In the genomic region with DNA sequence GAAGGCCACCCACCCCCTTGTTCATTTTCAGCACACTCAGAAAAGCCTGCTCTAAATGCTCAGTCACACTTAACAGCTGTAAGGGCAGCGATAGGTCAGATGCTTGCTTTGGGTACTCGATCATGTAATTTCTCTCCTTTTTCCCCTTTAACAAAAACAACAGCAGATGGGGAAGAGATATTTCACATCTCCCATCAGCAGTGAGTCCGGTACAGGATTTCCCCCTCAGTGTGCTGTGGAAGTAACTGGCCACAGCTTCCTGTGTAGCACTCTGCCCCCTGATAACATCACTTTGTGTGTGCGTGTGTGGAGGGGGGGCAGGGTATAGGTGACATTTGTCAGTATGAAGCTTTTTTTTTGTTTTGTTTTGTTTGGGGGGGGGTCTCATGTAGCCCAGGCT, we compare ENCODE assay signal across 8 mouse cellular contexts.
A peak's percentile ranks its signal among the peaks of the same experiment; 100 is the strongest.
DNase-seq lines count a peak whose midpoint lies in the region.

No protein-coding gene starts in this region.

- intact Hi-C loops in left cerebral cortex, postnatal 14 days (cut with DNase I), result loop anchor here (5.0 kb wide), 1 partner anchor 340 kb away; a partner anchor contains a TSS

- peak; percentile 10 for DNase-seq in embryo, embryonic 10.5 days (ENCODE audit: low spot score)
- no peak for DNase-seq in embryo, embryonic 10 days (ENCODE audit: low spot score)
- DNase-seq in spleen, adult 18-20 months, result peak; percentile 47 to 49
- DNase-seq in spleen, adult 12 weeks (ENCODE audit: low spot score), result no peak
- DNase-seq in kidney, postnatal 25 days, result peak; percentile 27 to 66
- DNase-seq in thymus, postnatal 36 days, result peak; percentile 29 to 56
- DNase-seq in frontal cortex, postnatal 14 days (ENCODE audit: low spot score in 2 of 2), result no peak
- DNase-seq in left cerebral cortex, postnatal 14 days (ENCODE audit: low spot score in 2 of 2), result no peak

Comparison
In these comparisons a context has a peak if more than half of its experiments do, and no peak if none do; other contexts are left out.
1. DNase-seq: peak in embryo, embryonic 10.5 days (single experiment), spleen, adult 18-20 months (2 of 2), kidney, postnatal 25 days (2 of 2) and thymus, postnatal 36 days (2 of 2); none in embryo, embryonic 10 days (single experiment), spleen, adult 12 weeks (single experiment), frontal cortex, postnatal 14 days (0 of 2) and left cerebral cortex, postnatal 14 days (0 of 2).